Mouse (Mus musculus) retina, adult 2 months (tissue): ENCODE measurements around the gene Slc4a1.
A peak's percentile ranks its signal among the peaks of the same experiment; 100 is the strongest.
"Not testable (repeated sequence)": the region's sequence is repeated elsewhere in the genome, so short reads cannot be mapped to it uniquely, and the experiment has no call there.

ENCODE experiments used
- DNase-seq: peaks from one replicate; pipeline ENCODE4 v3.0.0-alpha.2; 2012; ENCODE audit warnings: low read depth, low spot score

Gene Slc4a1

DNA sequence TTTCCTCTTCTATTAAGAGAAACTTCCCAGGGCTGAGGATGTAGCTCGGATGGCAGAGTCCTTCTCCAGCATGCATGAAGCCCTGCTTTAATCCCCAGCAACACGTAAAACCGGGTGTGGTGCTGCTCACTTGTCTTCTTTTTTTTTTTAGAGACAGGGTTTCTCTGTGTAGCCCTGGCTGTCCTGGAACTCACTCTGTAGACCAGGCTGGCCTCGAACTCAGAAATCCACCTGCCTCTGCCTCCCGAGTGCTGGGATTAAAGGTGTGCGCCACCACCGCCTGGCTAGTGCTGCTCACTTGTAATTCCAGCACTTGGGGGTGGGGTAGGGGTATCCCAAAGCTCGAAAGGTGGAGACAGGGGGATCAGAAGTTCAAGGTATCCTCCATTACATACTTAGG, at the start of gene Slc4a1:
Gene Slc4a1, minus strand, starts transcription at position 101 of the 400 bp plus-strand sequence.
- not testable (repeated sequence) for DNase-seq

DNA sequence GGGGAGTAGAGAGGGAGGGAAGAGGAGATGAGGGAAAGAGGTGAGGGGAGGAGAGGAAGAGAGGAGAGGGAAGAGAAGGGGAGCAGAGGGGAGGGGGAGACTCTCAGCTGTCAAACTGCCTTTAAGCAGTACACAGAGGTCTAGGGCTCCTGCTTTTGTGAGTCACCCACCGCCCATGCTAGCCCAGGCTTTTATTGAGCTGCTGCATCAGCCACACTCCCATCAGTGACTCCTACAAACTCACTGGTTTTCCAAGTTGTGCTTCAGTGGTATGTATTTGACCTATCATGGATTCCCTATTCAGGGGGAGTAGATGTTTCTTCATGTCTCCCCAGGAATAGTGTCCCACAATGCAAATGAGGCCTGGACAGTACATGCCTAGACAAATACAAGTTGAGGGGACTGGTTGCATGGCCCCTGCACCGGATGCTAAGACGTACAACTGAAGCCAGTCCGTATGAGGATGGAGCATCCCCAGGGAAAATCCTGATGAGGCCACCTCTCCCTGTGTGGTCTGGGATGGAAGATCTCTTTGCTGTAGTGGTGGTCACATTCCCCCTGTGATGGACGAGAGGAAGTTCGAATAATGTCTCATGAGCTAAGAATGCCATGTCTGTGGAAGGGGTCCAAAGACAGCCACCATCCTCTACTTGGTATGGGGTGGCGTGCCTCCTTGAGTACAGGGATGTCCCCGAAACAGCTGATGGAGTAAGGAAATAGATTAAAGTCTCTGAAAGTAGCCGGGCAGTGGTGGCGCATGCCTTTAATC, 49.2 kb upstream of the Slc4a1 start:
- DNase-seq, result no peak

DNA sequence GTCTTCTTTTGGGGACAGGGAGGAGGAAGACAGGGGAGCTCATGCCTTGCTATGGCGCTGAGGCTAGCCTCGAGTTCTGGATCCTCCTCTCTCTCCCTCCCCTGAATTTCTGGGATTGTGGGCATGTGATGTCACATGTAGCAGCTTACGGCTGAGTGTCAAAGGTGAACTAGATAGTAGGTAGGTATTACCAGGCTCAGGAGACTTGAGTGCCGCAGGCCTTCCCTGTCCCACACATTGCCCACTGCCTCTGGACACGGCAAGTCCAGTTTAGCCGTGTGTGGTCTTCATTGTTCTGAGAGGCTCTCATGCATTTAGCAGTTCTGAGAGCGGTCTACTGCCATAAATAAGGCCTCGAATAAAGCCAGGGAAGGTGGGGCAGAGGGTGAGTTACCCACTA, 47.1 kb upstream of the Slc4a1 start:
- no peak for DNase-seq

DNA sequence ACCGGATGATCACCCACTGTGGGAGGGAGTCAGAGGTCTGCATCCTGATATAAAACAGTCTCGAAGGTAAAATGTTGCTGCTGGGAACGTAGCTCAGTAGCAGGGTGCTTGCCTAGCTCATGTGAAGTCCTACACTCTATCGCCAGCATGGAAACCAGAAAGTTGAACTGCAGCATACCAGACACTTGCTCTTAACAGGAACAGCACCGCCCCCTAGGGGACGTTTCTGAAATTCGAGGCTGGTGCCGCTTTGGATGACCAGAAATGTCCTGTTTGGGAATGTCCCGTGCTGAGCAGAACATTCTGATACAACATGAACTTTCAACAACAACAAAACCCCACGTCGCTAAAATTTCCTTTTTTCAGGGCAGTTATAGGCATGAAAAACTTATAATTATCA, 45.7 kb upstream of the Slc4a1 start:
- peak; percentile 72 for DNase-seq

DNA sequence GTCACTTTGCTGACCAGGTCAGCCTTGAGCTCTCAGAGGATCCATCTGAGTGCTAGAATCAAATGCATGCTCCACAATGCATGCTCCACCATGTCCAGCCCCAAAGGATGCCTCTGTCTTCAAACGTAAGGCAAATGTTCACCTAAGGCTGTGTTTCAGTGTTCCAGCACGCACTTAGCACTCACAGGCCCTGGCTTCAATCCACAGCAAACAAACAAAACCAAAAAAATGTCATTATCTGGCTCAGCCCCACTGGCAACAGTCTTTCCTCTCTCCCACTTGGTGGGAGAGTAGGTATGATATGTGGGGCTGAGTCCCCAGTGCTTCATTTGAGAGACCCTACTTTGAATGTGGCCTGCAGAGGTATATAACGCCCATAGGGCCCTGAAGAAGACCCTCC, 45.1 kb upstream of the Slc4a1 start:
- no peak for DNase-seq

DNA sequence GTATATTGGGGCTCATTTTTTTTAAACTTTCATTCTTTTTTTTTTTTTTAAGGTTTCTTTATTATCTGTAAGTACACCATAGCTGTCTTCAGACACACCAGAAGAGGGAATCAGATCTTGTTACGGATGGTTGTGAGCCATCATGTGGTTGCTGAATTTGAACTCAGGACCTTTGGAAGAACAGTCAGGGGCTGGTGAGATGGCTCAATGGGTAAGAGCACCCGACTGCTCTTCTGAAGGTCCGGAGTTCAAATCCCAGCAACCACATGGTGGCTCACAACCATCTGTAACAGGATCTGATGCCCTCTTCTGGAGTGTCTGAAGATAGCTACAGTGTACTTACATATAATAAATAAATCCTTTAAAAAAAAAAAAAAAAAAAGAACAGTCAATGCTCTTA, 44.3 kb upstream of the Slc4a1 start:
- DNase-seq, result not testable (repeated sequence)

DNA sequence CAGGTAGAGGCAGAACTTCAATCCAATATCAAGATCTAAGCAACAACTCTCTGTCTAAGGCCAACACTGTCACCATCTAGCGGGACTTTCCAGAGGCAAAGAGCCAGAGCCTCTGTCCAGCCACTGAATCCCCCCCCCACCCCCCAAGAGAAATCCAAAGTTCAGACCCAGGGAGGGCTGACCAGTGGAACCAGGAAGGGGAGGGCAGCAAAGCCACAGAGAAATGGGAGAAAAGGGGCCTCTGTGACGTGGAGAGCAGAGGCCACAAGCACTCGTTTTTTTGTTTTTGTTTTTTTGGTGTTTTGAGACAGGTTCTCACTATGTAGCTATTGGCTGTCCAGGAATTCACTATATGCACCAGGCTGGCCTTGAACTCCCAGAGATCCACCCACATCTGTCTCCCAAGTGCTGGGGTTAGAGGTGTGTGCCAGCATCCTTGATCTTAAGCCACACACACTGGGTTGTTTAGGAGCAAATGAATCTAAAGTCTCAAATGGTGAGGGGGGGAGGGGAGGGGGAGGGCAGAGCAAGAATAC, 43.9 kb upstream of the Slc4a1 start:
- DNase-seq, result no peak

DNA sequence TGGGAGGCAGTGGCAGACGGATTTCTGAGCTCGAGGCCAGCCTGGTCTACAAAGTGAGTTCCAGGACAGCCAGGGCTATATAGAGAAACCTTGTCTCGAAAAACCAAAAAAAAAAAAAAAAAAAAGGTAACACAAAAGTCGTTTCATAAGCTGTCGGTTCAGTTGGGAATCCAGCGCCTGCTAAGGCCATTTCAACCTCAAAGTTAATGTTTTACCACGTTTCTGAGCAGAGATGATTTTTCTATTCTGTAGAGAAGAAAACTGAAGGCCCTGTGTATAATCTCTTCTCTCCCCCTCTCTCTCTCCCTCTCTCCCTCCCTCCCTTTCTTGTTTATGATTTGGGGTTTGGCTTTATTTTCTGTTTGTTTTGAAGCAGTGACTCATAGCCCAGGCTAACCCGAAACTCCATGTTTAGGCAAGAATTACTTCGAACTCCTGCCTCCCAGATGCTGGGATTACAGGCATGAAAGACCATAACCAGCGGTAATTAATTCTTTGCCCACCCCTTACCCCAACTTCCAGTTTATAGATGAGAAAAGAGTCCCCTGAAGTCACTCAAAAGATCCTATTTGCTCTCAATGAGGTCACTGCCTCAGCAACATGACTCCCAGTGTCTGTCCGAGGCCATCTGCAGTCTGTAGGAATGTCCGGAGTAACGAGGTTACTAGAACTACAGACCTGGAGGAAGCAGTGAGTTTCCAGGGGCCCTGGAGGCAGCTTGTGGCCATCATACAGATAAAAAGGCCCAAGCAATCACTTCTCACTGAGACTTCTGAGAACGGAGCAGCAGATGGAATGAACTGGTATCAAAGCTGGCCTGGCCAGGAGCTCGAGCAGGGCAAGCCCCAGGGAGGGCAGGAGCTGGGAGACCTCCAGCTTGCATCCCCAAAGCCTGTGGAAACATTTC, 43.1 kb upstream of the Slc4a1 start:
- DNase-seq, result no peak

DNA sequence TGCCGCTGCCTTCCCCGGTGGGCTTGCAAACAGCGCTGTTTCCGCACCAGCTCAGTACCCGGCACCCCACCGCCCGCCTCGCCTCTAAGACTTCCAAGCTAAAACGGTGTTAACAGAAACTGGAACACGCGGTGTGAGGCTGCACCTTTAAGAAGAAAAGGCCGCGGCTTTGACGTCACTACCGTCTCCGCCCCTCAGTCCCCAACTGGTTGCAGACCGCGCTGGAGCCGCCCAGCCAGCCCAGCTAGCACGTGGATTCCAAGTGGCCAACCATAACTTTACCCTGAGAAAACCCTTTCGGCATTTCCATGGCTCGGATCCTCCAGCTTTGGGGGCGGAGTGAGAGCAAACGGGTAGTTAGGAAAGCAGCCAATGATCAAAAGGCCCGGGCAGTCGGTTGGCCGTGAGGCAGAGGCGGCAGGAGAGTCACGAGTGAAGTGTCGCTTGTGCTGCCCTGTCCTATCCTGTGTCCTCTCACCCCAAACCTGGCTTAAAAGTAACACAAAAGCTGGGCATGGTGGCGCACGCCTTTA, 42.4 kb upstream of the Slc4a1 start:
- peak; percentile 96 for DNase-seq

DNA sequence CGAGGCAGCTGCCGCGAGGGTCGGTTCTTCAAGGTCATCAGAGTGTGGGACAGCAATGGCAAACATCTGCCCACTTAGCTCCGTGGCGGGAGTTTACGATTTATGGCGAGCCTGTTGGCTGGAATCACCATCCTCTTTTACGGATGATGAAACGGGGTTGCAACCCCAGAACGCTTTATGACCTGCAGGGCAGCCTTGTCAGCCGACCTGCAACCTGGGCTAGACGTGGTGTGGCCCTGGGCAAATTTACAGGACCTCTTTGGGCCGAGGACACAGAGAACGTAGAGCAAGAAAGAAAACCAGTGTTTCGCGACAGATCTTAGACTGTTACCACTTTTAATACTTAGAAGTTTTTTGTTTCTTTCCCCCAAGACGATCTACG, 41.8 kb upstream of the Slc4a1 start, which contains the start of gene Slc25a39:
Gene Slc25a39, minus strand, starts transcription at position 113 of the 382 bp plus-strand sequence.
- DNase-seq, result no peak

DNA sequence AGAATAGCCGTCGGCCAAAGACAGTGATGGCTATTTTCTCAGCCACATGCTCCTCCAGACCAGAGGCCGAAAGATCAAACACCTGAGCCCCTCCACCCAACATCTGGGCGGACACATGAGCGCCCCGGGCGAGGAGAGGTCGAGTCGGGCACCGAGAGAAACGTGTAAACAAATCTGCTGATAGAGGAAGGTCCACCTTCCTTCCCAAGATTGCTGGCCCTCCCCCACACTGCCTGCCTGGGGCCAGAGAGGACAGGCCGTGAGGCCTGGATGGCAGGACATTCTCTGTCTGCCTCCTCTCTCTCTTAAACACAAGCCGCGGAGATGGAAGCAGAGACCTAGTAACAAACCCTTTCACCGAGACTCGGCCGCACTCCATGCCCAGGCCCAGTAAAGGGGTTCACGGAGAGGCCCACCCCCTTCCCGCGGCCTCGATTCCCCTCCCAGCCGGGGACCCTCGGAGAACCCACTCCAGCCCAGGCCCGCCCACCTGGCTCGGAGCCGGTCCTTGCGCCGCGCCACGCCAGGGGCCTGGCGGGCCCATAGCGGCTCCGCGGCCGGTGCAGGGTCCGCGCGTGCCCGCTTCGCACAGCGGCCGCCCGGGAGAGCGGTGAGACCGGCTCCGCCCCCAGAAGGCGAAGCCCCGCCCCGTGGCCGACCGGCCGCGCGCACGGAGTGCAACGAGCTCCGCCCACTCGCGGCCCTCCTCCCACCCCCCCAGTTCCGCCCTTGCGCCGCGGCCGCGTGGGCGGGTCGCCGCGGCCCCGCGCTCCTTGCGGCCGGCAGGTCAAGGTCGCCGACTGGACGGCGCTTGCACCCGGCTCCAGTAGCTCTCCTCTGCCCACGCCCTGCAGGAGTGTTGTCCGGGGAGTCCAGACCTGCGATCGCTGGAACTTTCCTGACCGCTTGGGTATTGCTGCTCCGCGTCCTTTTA, 41.2 kb upstream of the Slc4a1 start:
- DNase-seq, result peak; percentile 85

DNA sequence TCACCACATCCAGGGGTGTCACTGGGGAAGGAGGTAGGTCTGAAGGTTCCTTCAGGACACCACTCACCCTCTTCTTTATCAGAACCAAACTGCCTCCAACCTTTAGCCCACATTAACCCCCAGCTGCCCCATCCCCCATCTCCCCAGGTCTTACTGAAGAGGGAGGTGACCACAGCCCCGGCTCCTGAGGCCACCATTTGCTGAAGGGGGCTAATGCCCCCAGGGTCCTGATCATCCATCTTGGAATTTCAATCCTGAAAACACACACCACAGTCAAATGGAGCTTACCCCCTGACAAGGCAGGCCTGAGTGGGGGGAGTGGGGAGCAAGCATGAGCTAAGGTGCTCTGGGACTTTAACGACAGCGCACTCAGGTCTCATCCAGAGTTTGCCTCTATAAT, 40.4 kb upstream of the Slc4a1 start:
- no peak for DNase-seq

DNA sequence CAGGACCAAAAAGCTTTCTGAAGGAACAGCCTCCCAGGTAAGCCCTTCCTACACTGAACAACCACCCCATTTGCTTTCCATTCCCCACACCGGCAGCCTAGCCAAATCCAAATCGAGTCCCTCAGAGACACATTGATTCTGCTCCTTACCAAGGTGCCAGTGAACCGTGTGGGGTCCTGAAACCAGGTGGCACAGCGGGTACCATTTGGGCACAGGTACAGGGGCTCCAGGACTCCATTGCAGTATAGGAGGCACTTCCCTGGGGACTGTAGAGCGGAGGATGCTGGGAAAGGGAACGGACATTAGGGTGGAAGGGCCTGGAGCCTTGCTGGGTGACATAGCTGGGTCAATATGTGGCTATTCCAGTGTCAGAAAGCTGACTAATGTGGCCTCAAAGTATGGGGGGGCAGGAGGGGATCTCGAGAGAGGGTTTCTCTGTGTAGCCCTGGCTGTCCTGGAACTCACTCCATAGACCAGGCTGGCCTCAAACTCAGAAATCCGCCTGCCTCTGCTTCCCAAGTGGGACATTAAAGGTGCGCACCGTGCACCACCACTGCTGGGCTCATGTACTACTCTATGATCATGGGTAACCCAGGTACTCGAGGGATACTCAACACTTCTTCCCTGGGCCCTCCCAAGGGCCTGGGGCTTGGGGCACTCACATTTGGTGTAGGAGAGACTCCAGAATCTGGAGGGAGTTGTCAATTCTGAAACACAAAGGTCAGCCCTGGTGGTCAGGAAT, 39.7 kb upstream of the Slc4a1 start:
- no peak for DNase-seq

DNA sequence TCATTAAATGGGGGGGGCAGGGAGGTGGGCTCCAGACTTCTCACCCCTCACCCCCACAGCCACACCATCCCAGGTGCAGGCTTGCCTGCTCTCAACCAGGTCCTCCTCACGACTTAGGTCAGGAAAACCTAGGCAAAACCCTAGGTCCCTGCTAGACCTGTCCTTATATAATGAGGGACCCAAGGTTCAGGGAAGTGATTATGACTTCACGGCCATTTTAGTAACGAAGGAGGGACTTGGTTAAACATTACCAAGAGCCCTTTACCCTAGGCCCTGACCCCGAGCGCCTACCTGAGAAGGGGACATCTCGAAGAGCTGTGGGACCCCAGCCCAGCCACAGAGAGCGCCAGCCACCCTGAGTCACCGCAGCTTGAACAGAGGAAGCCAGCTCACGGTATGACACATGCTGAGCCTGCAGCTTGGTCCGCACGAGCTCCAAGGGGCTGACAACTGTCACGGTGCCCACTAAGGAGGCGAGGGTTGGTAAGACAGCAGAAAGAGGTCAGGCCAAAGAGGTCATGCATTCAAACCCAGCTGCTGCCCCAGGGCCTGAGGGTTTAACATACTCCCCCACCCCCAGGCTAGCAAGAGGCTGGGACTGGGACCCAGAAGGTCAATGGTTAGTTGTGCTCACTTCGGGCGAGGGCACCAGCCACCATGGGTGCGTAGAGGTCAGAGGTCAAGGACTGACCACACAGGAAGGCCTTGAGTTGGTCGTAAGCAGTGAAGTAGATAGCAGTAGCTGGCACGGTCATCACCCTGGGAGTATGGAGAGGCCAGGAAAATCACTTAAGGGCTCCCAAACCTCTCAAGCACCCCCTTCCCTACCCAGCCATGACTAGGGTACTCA, 38.4 kb upstream of the Slc4a1 start:
- DNase-seq, result no peak

DNA sequence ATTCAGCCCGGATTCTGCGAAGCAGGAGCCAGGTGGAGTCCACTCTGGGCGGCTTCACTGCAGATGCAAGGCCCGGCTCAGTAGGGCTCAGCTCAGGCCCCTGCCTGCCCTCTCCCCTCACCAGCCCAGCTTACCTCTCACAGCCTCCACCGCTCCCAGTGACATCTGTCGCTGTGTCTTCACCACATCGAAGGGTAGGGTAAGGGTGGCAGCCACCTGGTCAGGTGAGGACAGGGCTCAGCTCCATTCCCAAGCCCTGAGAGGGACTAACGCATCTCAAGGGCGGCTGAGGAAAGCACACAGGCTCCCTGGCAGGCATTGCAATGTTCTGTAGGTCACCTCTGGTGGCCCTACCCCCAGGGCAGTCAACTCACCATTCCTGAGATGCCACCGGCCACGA, 37.7 kb upstream of the Slc4a1 start:
- DNase-seq, result no peak

DNA sequence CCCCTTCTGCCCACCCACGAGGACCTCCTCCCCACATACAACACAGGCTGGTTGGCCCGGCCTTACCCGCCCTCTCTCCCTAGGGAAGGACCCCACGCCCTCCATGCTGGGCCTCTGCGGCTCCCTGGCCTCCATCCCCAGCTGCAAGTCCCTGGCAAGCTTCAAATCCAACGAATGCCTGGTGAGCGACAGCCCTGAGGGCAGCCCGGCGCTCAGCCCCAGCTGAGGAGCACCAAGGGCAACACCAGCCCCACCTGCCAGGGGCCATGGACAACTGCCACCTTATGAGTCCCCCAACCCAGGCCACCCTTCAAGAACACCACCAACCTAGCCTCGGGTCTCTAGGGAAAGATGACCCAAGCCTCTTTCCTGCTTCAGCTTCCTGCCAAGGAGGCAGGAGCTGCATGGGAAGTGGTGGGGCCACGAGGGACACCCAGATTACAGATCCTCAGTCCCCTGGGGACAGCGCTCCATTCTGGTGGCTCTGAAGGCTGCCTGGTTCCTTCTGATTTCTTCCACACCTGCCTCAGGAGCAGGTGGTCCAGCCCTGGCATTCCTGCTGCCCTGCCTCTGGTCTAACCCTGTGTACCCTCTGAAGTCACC, 36.0 kb upstream of the Slc4a1 start:
- no peak for DNase-seq

DNA sequence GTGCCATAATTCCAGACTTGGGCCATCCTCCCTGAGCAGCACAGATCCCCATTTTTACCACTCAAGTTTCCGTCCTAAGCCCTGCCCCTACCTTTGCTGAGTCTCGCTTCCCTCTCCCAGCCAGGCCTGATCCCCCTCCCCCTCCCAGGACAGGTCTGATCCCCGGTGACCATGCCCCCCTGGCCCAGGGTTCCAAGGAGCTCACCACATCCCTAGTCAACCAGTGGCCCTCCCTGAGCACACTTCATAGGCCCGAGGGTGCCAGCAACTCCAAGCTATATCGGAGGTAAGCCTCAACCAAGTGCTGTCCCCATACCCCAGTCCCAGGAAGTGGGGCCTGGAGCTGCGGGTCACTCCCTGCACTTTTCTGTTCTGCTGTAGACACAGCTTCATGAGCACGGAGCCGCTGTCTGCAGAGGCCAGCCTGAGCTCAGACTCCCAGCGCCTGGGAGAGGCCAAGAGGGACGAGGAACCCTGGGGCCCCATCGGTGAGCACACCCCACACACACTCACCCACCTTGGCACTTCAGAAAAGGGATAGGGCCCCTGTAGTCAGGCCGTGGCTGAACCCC, 34.6 kb upstream of the Slc4a1 start:
- DNase-seq, result no peak

DNA sequence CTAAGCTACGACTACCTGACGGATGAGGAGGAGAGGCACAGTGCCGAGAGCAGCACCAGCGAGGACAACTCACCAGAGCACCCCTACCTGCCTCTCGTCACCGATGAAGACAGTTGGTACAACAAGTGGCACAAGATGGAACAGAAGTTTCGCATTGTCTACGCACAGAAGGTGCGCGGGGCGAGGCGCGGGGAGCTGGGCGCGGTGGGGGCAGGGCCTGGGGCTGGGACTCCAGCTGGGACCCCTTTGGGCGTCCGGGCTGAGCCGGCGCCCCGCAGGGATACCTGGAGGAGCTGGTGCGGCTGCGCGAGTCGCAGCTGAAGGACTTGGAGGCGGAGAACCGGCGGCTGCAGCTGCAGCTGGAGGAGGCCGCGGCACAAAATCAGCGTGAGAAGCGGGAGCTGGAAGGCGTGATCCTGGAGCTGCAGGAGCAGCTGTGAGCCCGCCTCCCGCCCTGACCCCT, 33.6 kb upstream of the Slc4a1 start:
- DNase-seq, result no peak

DNA sequence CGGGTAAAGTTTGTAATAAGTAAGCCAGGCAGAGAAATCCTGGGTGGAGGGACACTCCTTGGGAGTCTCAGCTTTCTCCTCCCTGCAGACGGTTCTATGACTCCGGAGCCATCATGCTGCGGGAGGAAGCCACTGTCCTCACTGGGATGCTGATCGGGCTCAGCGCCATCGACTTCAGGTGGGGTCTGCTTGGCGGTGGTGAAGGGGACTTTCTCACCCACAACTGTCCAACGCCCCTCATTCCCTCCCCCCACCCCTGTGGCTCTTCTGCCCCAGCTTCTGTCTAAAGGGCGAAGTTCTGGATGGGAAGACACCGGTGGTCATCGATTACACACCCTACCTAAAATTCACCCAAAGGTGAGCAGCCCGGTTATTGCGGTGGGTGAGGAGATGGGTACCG, 33.1 kb upstream of the Slc4a1 start:
- no peak for DNase-seq
